Mouse (Mus musculus) cortical plate, adult 2 months (tissue): ENCODE results near the gene Serpina10.

ENCODE experiments used
- CTCF ChIP-seq: fragments of 200-500 bp; IDR thresholded peaks from 2 replicates; pipeline ENCODE4 v1.5.1; 2011; ENCODE audit warnings: mild to moderate bottlenecking, control low read depth, low read length; ENCODE audit not compliant: insufficient read depth; ENCODE audit errors: extremely low read depth
- POLR2A ChIP-seq: fragments of 200-500 bp; IDR thresholded peaks from 2 replicates; pipeline ENCODE4 v1.6.1; 2011; ENCODE audit warnings: mild to moderate bottlenecking, low read length, control low read depth; ENCODE audit not compliant: insufficient read depth; ENCODE audit errors: extremely low read depth

GRCm38 (mm10) chr12:103676039-103676438, 44.8 kb upstream of the Serpina10 start, which contains the start of gene Serpina16:
- TF ChIP-seq CTCF (no peak), POLR2A (no peak)
